Mouse (Mus musculus) cortical plate, adult 2 months (tissue): ENCODE results near the gene Hephl1.

Experiments
- CTCF ChIP-seq: fragments of 200-500 bp; IDR thresholded peaks from 2 replicates; pipeline ENCODE4 v1.5.1; 2011; ENCODE audit warnings: mild to moderate bottlenecking, control low read depth, low read length; ENCODE audit not compliant: insufficient read depth; ENCODE audit errors: extremely low read depth
- POLR2A ChIP-seq: fragments of 200-500 bp; IDR thresholded peaks from 2 replicates; pipeline ENCODE4 v1.6.1; 2011; ENCODE audit warnings: mild to moderate bottlenecking, low read length, control low read depth; ENCODE audit not compliant: insufficient read depth; ENCODE audit errors: extremely low read depth

DNA sequence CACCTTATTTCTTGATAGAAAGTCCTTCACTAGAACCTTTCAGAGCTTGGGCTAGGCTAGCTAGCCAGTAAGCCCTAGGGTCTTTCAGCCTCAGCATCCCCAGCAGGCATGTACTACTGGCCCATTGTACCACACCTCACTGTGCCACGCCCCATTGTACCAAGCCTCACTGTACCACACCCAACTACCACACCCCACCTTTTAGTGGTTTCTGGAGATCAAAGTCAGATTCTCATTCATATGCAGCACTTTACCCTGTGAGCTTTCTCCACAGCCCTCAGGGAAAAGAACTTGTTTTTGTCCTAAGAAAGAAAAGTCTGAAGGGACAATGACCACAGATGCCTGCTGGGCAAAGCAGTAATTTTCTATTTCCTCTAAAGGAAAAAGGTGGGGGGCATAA is 88.9 kb downstream of the Hephl1 start:
- TF ChIP-seq POLR2A (no peak), CTCF (no peak)
